Mouse (Mus musculus) brain, embryonic 14.5 days (tissue): Measurements from ENCODE around the gene Gucy1b1. TPM values are rescaled to one million over a fixed set of nuclear protein-coding genes. Genes with fewer than 3 reads are reported as not detected.

Source experiments
- DNase-seq: peaks from one replicate; pipeline ENCODE4 v3.0.0-alpha.2; 2011; ENCODE audit warnings: low read depth
- CTCF ChIP-seq: fragments of 200-500 bp; IDR thresholded peaks from 2 replicates; pipeline ENCODE4 v1.5.1; 2012; ENCODE audit warnings: inconsistent platforms, mild to moderate bottlenecking, moderate library complexity, borderline replicate concordance; ENCODE audit not compliant: insufficient read depth, insufficient read length; ENCODE audit errors: extremely low read depth
- POLR2A ChIP-seq: fragments of 200-500 bp; IDR thresholded peaks from 2 replicates; pipeline ENCODE4 v1.6.1; 2012; ENCODE audit warnings: mild to moderate bottlenecking, inconsistent platforms, borderline replicate concordance; ENCODE audit not compliant: poor library complexity, insufficient read depth, insufficient read length, severe bottlenecking; ENCODE audit errors: extremely low read depth
- polyA plus RNA-seq: library from polyadenylated mRNA; depleted of rRNA; stranded (reverse); fragments of >200 nt; gene quantifications from 2 replicates; pipeline ENCODE4 v1.2.3, GENCODE M21; 2012; rRNA removed

Gucy1b1 gene
- polyA plus RNA-seq = 26.9 and 27.1 TPM in 2 replicates

DNA sequence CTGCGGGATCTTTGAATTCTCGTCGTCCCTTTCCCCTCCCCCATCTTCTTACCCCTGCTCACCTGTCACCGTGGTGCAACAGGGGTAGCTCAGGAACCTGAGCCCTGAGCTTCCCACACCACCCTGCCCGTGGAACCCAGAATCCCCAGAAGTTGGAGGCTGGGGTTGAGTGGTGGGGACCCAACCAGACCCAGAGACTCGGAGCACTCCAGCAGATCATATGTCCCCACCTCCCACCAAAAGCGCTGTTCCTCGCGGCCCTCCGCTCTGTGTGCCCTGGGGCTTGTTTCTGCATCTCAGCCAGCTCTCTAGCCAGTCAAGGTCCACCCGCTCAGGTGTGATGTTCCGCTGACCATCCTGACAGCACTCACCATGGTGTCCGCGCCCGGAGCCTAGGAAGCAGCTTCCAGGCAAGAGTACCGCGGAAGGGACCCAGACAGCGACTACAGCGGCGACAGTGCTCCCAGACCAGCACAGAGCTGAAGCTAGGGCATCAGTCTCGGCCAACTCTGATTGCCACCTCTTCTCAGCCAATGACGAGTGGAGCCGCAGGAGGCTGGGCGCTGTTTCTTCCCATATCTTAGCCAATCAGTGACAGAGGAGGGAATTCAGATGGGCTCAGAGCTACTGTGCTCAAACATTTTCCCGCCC, at the start of gene Gucy1b1:
Gucy1b1 (minus strand) TSS at position 489 of the 651 bp plus-strand sequence.
- peak; percentile 97 for DNase-seq
- TF ChIP-seq CTCF (no peak), POLR2A (peak; percentile 26; the same call in 1 of the 2 replicates)

DNA sequence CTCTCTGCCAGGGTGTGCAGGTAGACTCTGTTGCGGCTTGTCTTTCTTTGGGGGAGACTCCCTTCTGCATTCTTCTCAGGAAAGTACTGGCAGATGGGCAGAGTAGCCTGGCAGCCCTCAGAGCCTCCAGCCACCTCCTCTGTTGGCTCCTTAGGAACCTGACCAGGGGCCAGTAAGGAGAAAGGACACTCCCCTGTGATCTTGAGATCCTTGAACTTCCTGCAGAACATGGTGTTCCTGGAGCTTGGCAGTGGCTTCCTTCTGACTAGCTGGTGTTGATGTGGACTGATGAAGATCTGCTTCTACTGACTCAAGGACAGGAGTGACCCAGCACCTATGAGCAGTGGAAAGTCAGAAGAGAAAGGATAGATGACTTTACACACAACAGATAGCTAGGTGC, 44.4 kb upstream of the Gucy1b1 start:
- TF ChIP-seq POLR2A = no peak
- TF ChIP-seq CTCF = no peak
- no peak for DNase-seq

DNA sequence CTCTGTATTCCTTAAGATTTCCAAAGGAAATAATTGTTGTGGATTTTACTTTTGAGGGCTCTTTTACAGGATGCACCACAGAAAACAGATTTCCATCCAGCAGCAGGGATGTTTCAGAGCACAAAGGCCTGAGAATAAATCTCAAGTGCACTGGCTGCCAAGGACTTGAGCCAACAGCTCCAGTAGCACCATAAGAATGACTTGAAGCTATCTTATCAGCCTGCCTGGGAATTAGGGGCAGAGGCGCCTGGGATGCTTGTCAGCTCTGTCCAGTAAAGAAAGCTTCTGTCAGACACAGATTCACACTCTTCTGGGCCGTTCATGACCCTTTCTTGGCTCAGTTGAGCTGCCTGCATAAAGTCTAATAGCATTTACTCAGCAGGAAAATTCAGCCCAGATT, 38.0 kb upstream of the Gucy1b1 start:
- no peak for TF ChIP-seq CTCF
- no peak for TF ChIP-seq POLR2A
- no peak for DNase-seq

- TF ChIP-seq POLR2A (no peak), CTCF (no peak)
- no peak for DNase-seq
Observed at GRCm38 (mm10) chr3:82111986-82112385, 37.5 kb upstream of the Gucy1b1 start.

DNA sequence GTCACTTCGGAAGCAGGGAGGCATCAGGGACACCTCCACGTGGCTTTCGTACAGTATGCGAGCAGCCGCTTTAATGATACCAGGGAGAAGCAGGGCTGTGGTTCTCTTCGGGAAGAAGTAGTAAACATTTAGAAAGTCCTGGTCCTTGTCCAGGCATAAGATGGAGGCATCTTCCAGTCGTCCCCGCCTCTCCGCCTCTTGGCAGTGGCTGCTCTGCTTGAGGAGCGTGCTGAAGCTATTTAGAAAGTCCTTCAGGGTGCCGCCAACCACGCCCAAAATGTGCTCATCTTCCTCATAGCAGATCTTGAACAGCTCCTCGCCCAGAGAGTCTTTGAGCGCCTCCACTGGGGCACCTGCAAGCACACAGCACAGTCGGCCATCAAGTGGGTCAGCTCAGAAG, 34.5 kb upstream of the Gucy1b1 start:
- DNase-seq = no peak
- no peak for TF ChIP-seq CTCF
- no peak for TF ChIP-seq POLR2A

- peak; percentile 1 for DNase-seq
- TF ChIP-seq POLR2A = no peak
Observed at GRCm38 (mm10) chr3:82104229-82104628, 29.7 kb upstream of the Gucy1b1 start.

DNA sequence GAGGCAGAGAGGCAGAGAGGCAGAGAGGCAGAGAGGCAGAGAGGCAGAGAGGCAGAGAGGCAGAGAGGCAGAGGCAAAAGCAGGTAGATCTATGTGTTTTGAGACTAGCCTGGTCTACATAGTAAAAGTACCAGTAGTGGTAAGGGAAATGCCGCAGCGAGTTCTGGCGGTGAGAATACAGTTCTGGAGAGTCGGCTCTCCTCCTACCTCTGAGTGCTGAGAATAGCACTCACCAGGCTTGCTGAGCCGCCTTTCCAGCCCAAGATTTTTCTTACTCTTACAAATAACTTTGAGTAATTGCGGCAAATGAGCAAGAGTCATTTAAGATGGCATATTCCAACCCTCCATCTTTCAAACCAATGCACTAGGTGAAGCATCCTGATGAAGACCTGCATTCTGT, 24.6 kb upstream of the Gucy1b1 start:
- no peak for TF ChIP-seq POLR2A

DNA sequence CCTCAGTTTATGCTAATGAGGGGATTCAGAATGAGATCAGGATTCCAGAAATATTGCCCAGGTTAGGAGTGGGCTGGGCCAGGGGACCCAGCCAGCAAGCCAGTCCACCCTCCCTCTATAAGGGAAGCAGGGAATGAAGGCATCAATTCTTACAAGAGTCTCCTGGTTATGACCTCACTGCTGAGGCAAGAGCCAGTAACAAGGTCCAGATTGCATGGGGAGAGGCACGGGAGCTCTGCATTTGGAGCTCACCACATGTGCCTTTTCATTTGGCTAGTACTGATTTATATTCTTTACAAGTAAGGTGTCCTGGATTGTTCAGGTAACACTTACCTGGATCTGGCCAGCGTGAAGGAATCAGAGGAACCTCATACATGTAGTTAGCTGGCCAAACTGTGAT, 22.3 kb upstream of the Gucy1b1 start:
- TF ChIP-seq CTCF (no peak), POLR2A (no peak)

More for the DNA sequence above, 24.6 kb upstream of the Gucy1b1 start:
- no peak for DNase-seq

DNA sequence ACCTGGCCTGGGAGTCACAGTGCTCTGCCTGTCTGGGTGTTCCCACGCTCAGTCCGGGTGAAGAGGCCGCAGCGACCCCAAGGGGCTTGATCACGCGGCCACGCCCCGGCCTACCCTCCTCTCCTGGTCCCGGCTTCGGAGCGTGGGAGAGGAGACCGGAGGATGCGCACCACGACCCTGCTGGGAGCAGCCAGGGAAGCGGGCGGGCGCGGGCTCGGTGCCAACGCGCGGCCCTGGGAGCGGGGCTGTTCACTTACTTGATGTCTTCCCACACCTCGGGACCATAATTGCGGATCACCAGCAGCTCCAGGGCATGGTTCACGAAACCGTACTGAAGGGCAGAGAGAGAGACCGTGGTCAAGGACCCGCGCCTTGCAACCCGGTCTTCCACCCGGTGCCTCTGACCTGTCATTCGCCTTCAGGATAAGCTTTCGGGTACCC, 728 bp downstream of the Gucy1b1 start:
- TF ChIP-seq CTCF = no peak
- DNase-seq = peak; percentile 81

More for the DNA sequence above, 22.3 kb upstream of the Gucy1b1 start:
- DNase-seq = no peak

- DNase-seq = no peak
- no peak for TF ChIP-seq POLR2A
- TF ChIP-seq CTCF = no peak
Observed at GRCm38 (mm10) chr3:82067830-82068229, 6.7 kb downstream of the Gucy1b1 start.

GRCm38 (mm10) chr3:82061402-82062180, 12.9 kb downstream of the Gucy1b1 start:
- no peak for DNase-seq

GRCm38 (mm10) chr3:82057201-82057600, 17.3 kb downstream of the Gucy1b1 start:
- no peak for TF ChIP-seq CTCF
- no peak for TF ChIP-seq POLR2A
- DNase-seq = no peak

More at GRCm38 (mm10) chr3:82061402-82062180, 12.9 kb downstream of the Gucy1b1 start:
- no peak for TF ChIP-seq CTCF
- no peak for TF ChIP-seq POLR2A
